Mouse (Mus musculus) embryonic facial prominence, embryonic 12.5 days (tissue): ENCODE results near the gene Nbas. TPM values are rescaled to one million over a fixed set of nuclear protein-coding genes. Genes with fewer than 3 reads are reported as not detected.

Experiments
- ATAC-seq: fragments of 200-750 bp; cut with Nextera tagmentation; 2 replicates; pipeline ENCODE4 v1.8.0; 2017; ENCODE audit not compliant: insufficient number of reproducible peaks, insufficient read depth, low FRiP score, low TSS enrichment
- H3K27ac ChIP-seq: fragments of 300-500 bp; sonication (generic); 2 replicates; pipeline ENCODE4 v1.5.1; 2016; ENCODE audit warnings: mild to moderate bottlenecking
- H3K27me3 ChIP-seq: fragments of 300-500 bp; sonication (generic); 2 replicates; pipeline ENCODE4 v1.6.1; 2016; ENCODE audit warnings: mild to moderate bottlenecking, moderate library complexity
- H3K36me3 ChIP-seq: fragments of 300-500 bp; sonication (generic); 2 replicates; pipeline ENCODE4 v1.6.1; 2016; ENCODE audit warnings: mild to moderate bottlenecking
- H3K4me1 ChIP-seq: fragments of 300-500 bp; sonication (generic); 2 replicates; pipeline ENCODE4 v1.6.1; 2016
- H3K4me2 ChIP-seq: fragments of 300-500 bp; sonication (generic); replicated peaks from 2 replicates; pipeline ENCODE4 v1.6.1; 2016; ENCODE audit warnings: mild to moderate bottlenecking, moderate library complexity
- H3K4me3 ChIP-seq: fragments of 300-500 bp; sonication (generic); 2 replicates; pipeline ENCODE4 v1.5.1; 2016; ENCODE audit warnings: mild to moderate bottlenecking
- H3K9ac ChIP-seq: fragments of 300-500 bp; sonication (generic); 2 replicates; pipeline ENCODE4 v1.6.1; 2016; ENCODE audit warnings: mild to moderate bottlenecking, moderate library complexity
- H3K9me3 ChIP-seq: fragments of 300-500 bp; sonication (generic); 2 replicates; pipeline ENCODE4 v1.6.1; 2016; ENCODE audit warnings: mild to moderate bottlenecking, moderate library complexity
- WGBS: fragments of 180-500 bp; shearing (Covaris S2); methylation state at CpG from one replicate; pipeline ENCODE4 v1.1.7; 2016; 5-methylcytosine and 5-hydroxymethylcytosine counted together
- polyA plus RNA-seq: library from polyadenylated mRNA; unstranded; fragments of >200 nt; fragmentation: Nextera tagmentation; extraction: Ambion mirVana; gene quantifications from 2 replicates; pipeline ENCODE4 v1.2.1, GENCODE M21; 2016

Nbas gene
- polyA plus RNA-seq, result 15.8 and 16.3 TPM in 2 replicates

- Histone ChIP-seq H3K36me3 (no peaks in the 10 kb centered on the region; the same call in 1 of the 2 replicates), H3K27me3 (no peaks in the 10 kb centered on the region), H3K27ac (0 out of 2 replicates have a peak within 1 kb of the TSS, but pooled peaks have one; percentile 23), H3K4me1 (peaks cover 4% of the 10 kb centered on the region), H3K4me3 (peak within 1 kb of the TSS; percentile 89), H3K9ac (peak within 1 kb of the TSS; percentile 77), H3K9me3 (no peaks in the 10 kb centered on the region), H3K4me2 (peak within 1 kb of the TSS; percentile 81)
- peak; percentile 86 for ATAC-seq
- 4% methylated on average over 38 of the region's 38 CpGs for WGBS
These were observed at the start of gene Nbas for GRCm38 (mm10) chr12:13268826-13269449. TSS of gene Nbas (plus strand) at chr12:13269133.

- Histone ChIP-seq H3K27ac (no peak overlapping the region), H3K4me3 (no peak overlapping the region), H3K36me3 (peaks cover 43% of the 10 kb centered on the region), H3K9me3 (no peaks in the 10 kb centered on the region), H3K4me1 (0 out of 2 replicates have a peak, but pooled peaks cover 3% of the 10 kb centered on the region), H3K4me2 (no peak overlapping the region), H3K9ac (no peak overlapping the region), H3K27me3 (no peaks in the 10 kb centered on the region)
- no peak for ATAC-seq
These were observed 26.5 kb upstream of the Nbas start for GRCm38 (mm10) chr12:13242453-13242852.

- ATAC-seq, result peak; percentile 86
- H3K36me3 ChIP-seq, result no peaks in the 10 kb centered on the region; the same call in 1 of the 2 replicates
- H3K9me3 ChIP-seq, result no peaks in the 10 kb centered on the region
- H3K9ac ChIP-seq, result peak within 1 kb of the TSS; percentile 95
- no peaks in the 10 kb centered on the region for H3K27me3 ChIP-seq
- 0 out of 2 replicates have a peak, but pooled peaks cover 3% of the 10 kb centered on the region for H3K4me1 ChIP-seq
- peak within 1 kb of the TSS; percentile 80 for H3K4me3 ChIP-seq
- WGBS, result 3% methylated on average over 51 of the region's 59 CpGs
- peak within 1 kb of the TSS; percentile 85 for H3K27ac ChIP-seq
- peak within 1 kb of the TSS; percentile 45 for H3K4me2 ChIP-seq
These were observed 20.0 kb upstream of the Nbas start, which contains the start of gene Ddx1 for GRCm38 (mm10) chr12:13248691-13249572. TSS of gene Ddx1 (minus strand) at chr12:13249213.

- Histone ChIP-seq H3K9ac (no peak overlapping the region), H3K4me1 (0 out of 2 replicates have a peak, but pooled peaks cover 3% of the 10 kb centered on the region), H3K27ac (no peak overlapping the region), H3K36me3 (no peaks in the 10 kb centered on the region; the same call in 1 of the 2 replicates), H3K9me3 (no peaks in the 10 kb centered on the region), H3K27me3 (no peaks in the 10 kb centered on the region), H3K4me2 (peak overlapping the region; percentile 45), H3K4me3 (peak overlapping the region; percentile 80)
- 0 out of 2 replicates have a peak, but pooled peaks have one; percentile 24 for ATAC-seq
- 83% methylated on average over 3 of the region's 3 CpGs for WGBS
These were observed 19.4 kb upstream of the Nbas start for GRCm38 (mm10) chr12:13249573-13249919.

- Histone ChIP-seq H3K36me3 (no peaks in the 10 kb centered on the region), H3K9ac (no peak overlapping the region), H3K4me2 (no peak overlapping the region), H3K9me3 (no peaks in the 10 kb centered on the region), H3K27ac (no peak overlapping the region), H3K4me3 (no peak overlapping the region), H3K4me1 (no peaks in the 10 kb centered on the region), H3K27me3 (no peaks in the 10 kb centered on the region; the same call in 1 of the 2 replicates)
- 56% methylated on average over 3 of the region's 3 CpGs for whole genome bisulfite sequencing
- no peak for ATAC-seq
These were observed 13.9 kb upstream of the Nbas start for GRCm38 (mm10) chr12:13255068-13255467.

GRCm38 (mm10) chr12:13255701-13256100, 13.2 kb upstream of the Nbas start:
- WGBS, result 95% methylated on average over 2 of the region's 2 CpGs
- Histone ChIP-seq H3K36me3 (no peaks in the 10 kb centered on the region), H3K4me2 (no peak overlapping the region)

GRCm38 (mm10) chr12:13268412-13268811, 521 bp upstream of the Nbas start:
- peaks cover 4% of the 10 kb centered on the region for H3K4me1 ChIP-seq
- H3K9me3 ChIP-seq, result no peaks in the 10 kb centered on the region
- peak overlapping the region; percentile 81 for H3K4me2 ChIP-seq
- 0 out of 2 replicates have a peak, but pooled peaks have one; percentile 49 for ATAC-seq
- H3K36me3 ChIP-seq, result no peaks in the 10 kb centered on the region
- no peak overlapping the region for H3K9ac ChIP-seq
- H3K27me3 ChIP-seq, result no peaks in the 10 kb centered on the region
- peak overlapping the region; percentile 89 for H3K4me3 ChIP-seq
- no peak overlapping the region for H3K27ac ChIP-seq
- WGBS, result 45% methylated on average over 3 of the region's 3 CpGs

More at GRCm38 (mm10) chr12:13255701-13256100, 13.2 kb upstream of the Nbas start:
- ATAC-seq, result no peak
- Histone ChIP-seq H3K9ac (no peak overlapping the region), H3K27ac (no peak overlapping the region), H3K4me3 (no peak overlapping the region), H3K4me1 (no peaks in the 10 kb centered on the region), H3K9me3 (no peaks in the 10 kb centered on the region), H3K27me3 (no peaks in the 10 kb centered on the region; the same call in 1 of the 2 replicates)

- Histone ChIP-seq H3K4me3 (peak overlapping the region; percentile 89), H3K27ac (0 out of 2 replicates have a peak overlapping the region, but pooled peaks have one; percentile 23), H3K4me1 (peaks cover 4% of the 10 kb centered on the region), H3K4me2 (peak overlapping the region; percentile 81), H3K27me3 (no peaks in the 10 kb centered on the region), H3K9ac (peak overlapping the region; percentile 77), H3K36me3 (peaks cover 5% of the 10 kb centered on the region), H3K9me3 (no peaks in the 10 kb centered on the region)
- ATAC-seq, result peak; percentile 28; the same call in 1 of the 2 replicates
- 48% methylated on average over 16 of the region's 16 CpGs for WGBS
These were observed 847 bp downstream of the Nbas start for GRCm38 (mm10) chr12:13269570-13270390.

GRCm38 (mm10) chr12:13291453-13291852, 22.5 kb downstream of the Nbas start:
- 0 out of 2 replicates have a peak, but pooled peaks cover 9% of the 10 kb centered on the region for H3K36me3 ChIP-seq
- H3K9ac ChIP-seq, result no peak overlapping the region
- no peak for ATAC-seq
- H3K27me3 ChIP-seq, result no peaks in the 10 kb centered on the region
- no peaks in the 10 kb centered on the region for H3K9me3 ChIP-seq
- no peak overlapping the region for H3K4me3 ChIP-seq
- H3K4me1 ChIP-seq, result no peaks in the 10 kb centered on the region
- H3K27ac ChIP-seq, result no peak overlapping the region
- no peak overlapping the region for H3K4me2 ChIP-seq
- WGBS, result 86% methylated on average over 2 of the region's 2 CpGs

- no peaks in the 10 kb centered on the region for H3K4me1 ChIP-seq
- H3K4me2 ChIP-seq, result no peak overlapping the region
- H3K9ac ChIP-seq, result no peak overlapping the region
- 39% methylated on average over 3 of the region's 3 CpGs for WGBS
- H3K27me3 ChIP-seq, result no peaks in the 10 kb centered on the region
- H3K9me3 ChIP-seq, result no peaks in the 10 kb centered on the region
- H3K4me3 ChIP-seq, result no peak overlapping the region
- no peak overlapping the region for H3K27ac ChIP-seq
- 0 out of 2 replicates have a peak, but pooled peaks cover 9% of the 10 kb centered on the region for H3K36me3 ChIP-seq
- ATAC-seq, result peak; percentile 74
These were observed 24.5 kb downstream of the Nbas start for GRCm38 (mm10) chr12:13293421-13293881.

GRCm38 (mm10) chr12:13303037-13303436, 34.1 kb downstream of the Nbas start:
- 34% methylated on average over 3 of the region's 3 CpGs for whole genome bisulfite sequencing
- Histone ChIP-seq H3K9me3 (no peaks in the 10 kb centered on the region), H3K4me2 (no peak overlapping the region), H3K27ac (0 out of 2 replicates have a peak overlapping the region, but pooled peaks have one; percentile 41), H3K4me3 (no peak overlapping the region), H3K4me1 (peaks cover 5% of the 10 kb centered on the region; the same call in 1 of the 2 replicates), H3K27me3 (no peaks in the 10 kb centered on the region), H3K36me3 (peaks cover 7% of the 10 kb centered on the region; the same call in 1 of the 2 replicates), H3K9ac (no peak overlapping the region)
- ATAC-seq, result no peak
